Mouse (Mus musculus): ENCODE results near the gene Cdc42ep1.

- TF ChIP-seq CTCF (IDR thresholded peaks at IDR 0.05; ENCODE audit: low read depth), result no peak
- no peak for TF ChIP-seq EP300 (IDR thresholded peaks at IDR 0.05; ENCODE audit: low read depth)
Observed at GRCm38 (mm10) chr15:78834233-78835005, 8.0 kb upstream of the Cdc42ep1 start.
